Mouse (Mus musculus) ES-E14 (cell line): ENCODE measurements at regions not wholly inside any gene's neighbourhood (a gene's known extent, or its start where the extent isn't known, plus 50 kb on each side); places are given as distances from the start of the nearest gene placed in this dataset.

Experiments
- DNase-seq: peaks from one replicate; pipeline ENCODE4 v3.0.0-alpha.2; 2013; ENCODE audit warnings: low read depth, low spot score
- H3K27ac ChIP-seq: 2 replicates; pipeline ENCODE4 v1.5.1; 2012; ENCODE audit warnings: low read depth, mild to moderate bottlenecking, low read length, moderate library complexity, mixed read lengths; ENCODE audit not compliant: poor library complexity, insufficient read depth, severe bottlenecking
- H3K36me3 ChIP-seq: 2 replicates; pipeline ENCODE4 v1.6.1; 2012; ENCODE audit warnings: mild to moderate bottlenecking, low read length, moderate library complexity, mixed read lengths; ENCODE audit not compliant: control insufficient read depth, poor library complexity, insufficient read depth, severe bottlenecking
- H3K4me1 ChIP-seq, 2 experiments: fragments of 150-350 bp in 1 of 2; sonication (generic) in 1 of 2; 2 replicates each; pipeline ENCODE4 v1.6.1; 2012; ENCODE audit warnings: low read length in 2 of 2, mild to moderate bottlenecking in 1 of 2, mixed read lengths in 1 of 2; ENCODE audit not compliant: control insufficient read depth in 2 of 2, insufficient read depth in 2 of 2, poor library complexity in 1 of 2
- H3K4me3 ChIP-seq, 2 experiments: fragments of 150-350 bp in 1 of 2; sonication (generic) in 1 of 2; 2 replicates each; pipeline ENCODE4 v1.5.1; 2012; ENCODE audit warnings: low read length in 2 of 2, low read depth in 1 of 2, mild to moderate bottlenecking in 1 of 2, mixed read lengths in 1 of 2; ENCODE audit not compliant: insufficient read depth in 1 of 2, poor library complexity in 1 of 2, severe bottlenecking in 1 of 2
- H3K9ac ChIP-seq: 2 replicates; pipeline ENCODE4 v1.6.1; 2012; ENCODE audit warnings: low read depth, mild to moderate bottlenecking, low read length, mixed read lengths; ENCODE audit not compliant: poor library complexity, insufficient read depth, severe bottlenecking
- H3K9me3 ChIP-seq: fragments of 150-350 bp; sonication (generic); 2 replicates; pipeline ENCODE4 v1.6.1; 2012; ENCODE audit warnings: low read depth, mild to moderate bottlenecking, low read length; ENCODE audit not compliant: control insufficient read depth, insufficient read depth
- CHD2 ChIP-seq: IDR thresholded peaks from 2 replicates; pipeline ENCODE4 v1.6.1; 2014; ENCODE audit warnings: mild to moderate bottlenecking, low read depth, low read length, inconsistent platforms
- HCFC1 ChIP-seq: IDR thresholded peaks from 2 replicates; pipeline ENCODE4 v1.6.1; 2012; ENCODE audit warnings: low read length, inconsistent platforms, borderline replicate concordance; ENCODE audit not compliant: insufficient read depth
- MAFK ChIP-seq: IDR thresholded peaks from 2 replicates; pipeline ENCODE4 v1.6.1; 2014; ENCODE audit warnings: mild to moderate bottlenecking, low read depth, low read length, inconsistent platforms; ENCODE audit not compliant: insufficient read depth
- ZC3H11A ChIP-seq: IDR thresholded peaks from 2 replicates; pipeline ENCODE4 v1.6.1; 2012; ENCODE audit warnings: low read depth, mild to moderate bottlenecking, inconsistent platforms, low read length, borderline replicate concordance
- ZNF384 ChIP-seq: IDR thresholded peaks from 2 replicates; pipeline ENCODE4 v1.6.1; 2012; ENCODE audit warnings: low read depth, low read length, inconsistent platforms
- in situ Hi-C, 2 experiments: fragments of 600-800 bp; cut with MboI; formaldehyde crosslinking; loops; one replicate each; pipeline ENCODE4 v1.15.1; 2025; ENCODE audit warnings: low sequenced_read_pairs in 2 of 2, inconsistent platforms in 1 of 2; ENCODE audit not compliant: unreplicated experiment in 2 of 2

DNA sequence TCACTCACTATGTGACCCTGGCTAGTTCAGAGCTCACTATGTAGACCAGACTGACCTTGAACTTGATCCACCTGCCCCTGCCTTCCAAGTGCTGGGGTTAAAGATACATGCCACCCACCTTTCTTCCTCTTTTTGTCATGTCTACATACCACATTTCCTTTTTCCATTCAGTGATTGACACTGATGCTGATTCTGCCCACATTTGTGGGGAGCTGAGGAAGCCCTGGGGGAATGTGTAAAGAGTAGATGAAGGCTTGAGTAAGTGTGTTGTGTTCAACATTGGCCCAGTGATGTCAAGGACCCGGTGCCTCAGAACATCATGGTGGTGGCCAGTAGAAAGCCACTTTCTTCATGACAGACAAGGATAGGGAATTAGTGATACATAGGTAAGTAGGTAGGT lies 201.3 kb downstream of the Rpap3 start:
- Histone ChIP-seq H3K36me3 (no peaks in the 10 kb centered on the region), H3K4me1 (no peaks in the 10 kb centered on the region), H3K4me3 (no peak overlapping the region), H3K27ac (no peak overlapping the region), H3K9me3 (no peaks in the 10 kb centered on the region), H3K9ac (no peak overlapping the region)
- in situ Hi-C loops, result no loop called here
- DNase-seq, result no peak
- no peak for TF ChIP-seq MAFK
- TF ChIP-seq HCFC1, result no peak
- TF ChIP-seq ZC3H11A, result no peak
- no peak for TF ChIP-seq CHD2
- no peak for TF ChIP-seq ZNF384

DNA sequence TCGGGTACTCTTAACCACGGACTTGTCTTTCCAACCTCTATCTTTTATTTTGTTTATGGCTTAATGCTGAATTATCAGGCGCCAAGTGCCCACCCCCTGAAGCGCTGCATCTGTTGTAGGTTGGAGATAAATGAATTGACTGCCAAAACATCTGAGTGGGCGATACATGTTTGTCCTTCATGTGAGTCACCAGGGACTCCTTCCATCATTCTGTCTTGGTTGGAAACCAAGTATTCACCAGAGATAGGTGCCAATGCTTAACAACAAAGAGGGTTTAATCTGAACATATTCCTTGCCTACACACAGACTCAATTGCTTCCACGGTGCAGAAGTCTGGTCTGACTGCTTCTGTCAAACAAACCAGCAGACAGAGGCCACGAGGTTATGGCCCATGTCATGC lies 203.6 kb downstream of the Rpap3 start:
- Histone ChIP-seq H3K9me3 (no peaks in the 10 kb centered on the region), H3K4me3 (no peak overlapping the region), H3K9ac (no peak overlapping the region), H3K27ac (no peak overlapping the region), H3K4me1 (no peaks in the 10 kb centered on the region), H3K36me3 (no peaks in the 10 kb centered on the region)
- DNase-seq, result no peak
- in situ Hi-C loops, result no loop called here
- TF ChIP-seq CHD2 (no peak), MAFK (no peak), ZNF384 (no peak), HCFC1 (no peak), ZC3H11A (no peak)

GRCm38 (mm10) chr15:97501420-97501819 lies 204.2 kb downstream of the Rpap3 start:
- Histone ChIP-seq H3K4me3 (no peak overlapping the region), H3K36me3 (no peaks in the 10 kb centered on the region), H3K9me3 (no peaks in the 10 kb centered on the region), H3K27ac (no peak overlapping the region), H3K9ac (no peak overlapping the region), H3K4me1 (no peaks in the 10 kb centered on the region)
- DNase-seq, result no peak
- TF ChIP-seq MAFK (no peak), CHD2 (no peak), ZC3H11A (no peak), ZNF384 (no peak), HCFC1 (no peak)
- in situ Hi-C loops, result no loop called here

DNA sequence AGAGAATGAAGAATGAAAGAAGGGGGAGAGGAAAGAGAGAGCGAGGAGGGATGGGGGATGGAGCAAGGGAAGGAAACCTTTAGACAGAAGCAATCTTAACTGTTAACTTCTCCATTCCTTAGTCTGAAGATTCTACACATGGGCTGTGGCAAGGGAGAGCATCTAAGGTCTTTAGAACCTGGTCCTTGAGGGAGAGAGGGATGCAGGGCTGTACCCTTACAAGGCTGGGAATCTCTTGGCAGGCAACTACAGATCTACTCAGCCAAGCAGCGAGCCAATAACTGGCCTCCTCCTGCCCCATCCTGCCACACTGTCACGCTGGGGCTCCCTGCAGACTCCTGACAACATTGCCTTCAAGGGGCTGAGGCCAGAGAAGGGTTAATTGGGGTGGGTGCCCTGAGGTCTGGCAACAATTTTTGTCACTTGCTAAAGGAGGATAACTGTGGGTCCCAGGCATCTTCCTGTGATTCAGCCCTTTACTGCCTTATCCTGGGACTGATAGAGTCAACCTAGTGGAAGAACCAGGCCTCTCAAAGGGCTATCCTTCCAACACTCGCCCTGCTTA lies 205.7 kb downstream of the Rpap3 start:
- Histone ChIP-seq H3K27ac (no peak overlapping the region), H3K9ac (no peak overlapping the region), H3K36me3 (no peaks in the 10 kb centered on the region), H3K4me1 (no peaks in the 10 kb centered on the region), H3K4me3 (no peak overlapping the region), H3K9me3 (no peaks in the 10 kb centered on the region)
- no peak for DNase-seq
- no peak for TF ChIP-seq HCFC1
- TF ChIP-seq ZC3H11A, result no peak
- TF ChIP-seq ZNF384, result no peak
- TF ChIP-seq MAFK, result no peak
- no peak for TF ChIP-seq CHD2
- in situ Hi-C loops, result no loop called here

- no peaks in the 10 kb centered on the region for H3K36me3 ChIP-seq
- DNase-seq, result no peak
- in situ Hi-C loops, result no loop called here
- TF ChIP-seq CHD2 (no peak), HCFC1 (no peak), ZNF384 (no peak), MAFK (no peak), ZC3H11A (no peak)
- H3K4me1 ChIP-seq, result no peaks in the 10 kb centered on the region
- no peaks in the 10 kb centered on the region for H3K9me3 ChIP-seq
- no peak overlapping the region for H3K27ac ChIP-seq
- no peak overlapping the region for H3K4me3 ChIP-seq
- H3K9ac ChIP-seq, result no peak overlapping the region
These were observed 206.4 kb downstream of the Rpap3 start for GRCm38 (mm10) chr15:97499240-97499639.
